Mouse (Mus musculus) left cerebral cortex, adult 2 months (tissue): ENCODE measurements around the gene Rps6ka2. TPM values are rescaled to one million over a fixed set of nuclear protein-coding genes. Genes with fewer than 3 reads are reported as not detected.

ENCODE experiments used
- DNase-seq, 2 experiments: peaks; one replicate each; pipeline ENCODE4 v3.0.0; 2021 to 2022; ENCODE audit warnings: low spot score in 2 of 2, mixed read lengths in 1 of 2; ENCODE audit errors: extremely low spot score in 1 of 2
- H3K27ac ChIP-seq: fragments of 200-600 bp; 2 replicates; pipeline ENCODE4 v1.8.1; 2022
- H3K4me3 ChIP-seq: fragments of 200-600 bp; 2 replicates; pipeline ENCODE4 v1.8.1; 2022
- CTCF ChIP-seq: fragments of 200-600 bp; IDR thresholded peaks from 2 replicates; pipeline ENCODE4 v1.8.1; 2022; ENCODE audit warnings: antibody characterized with exemption, mild to moderate bottlenecking, moderate library complexity
- intact Hi-C: fragments of 180-260 bp; cut with DNase I; formaldehyde crosslinking; loops from one replicate; pipeline ENCODE4 v1.15.1; 2025
- total RNA-seq, 2 experiments: library from RNA; stranded (reverse); gene quantifications; 2 replicates each; pipeline ENCODE4 v1.2.3; 2021

Gene Rps6ka2
- total RNA-seq, 2 experiments from 2014 or later, result 62.4 to 69.4 TPM

- intact Hi-C loops, result loop anchor here (2.0 kb wide), 1 partner anchor 38 kb away; no protein-coding TSS in a partner anchor
- DNase-seq, result no peak
- peak overlapping the region; percentile 81 for H3K27ac ChIP-seq
These were observed 62.5 kb downstream of the Rps6ka2 start for GRCm38 (mm10) chr17:7232400-7232799.

GRCm38 (mm10) chr17:7233197-7233596 lies 63.3 kb downstream of the Rps6ka2 start:
- Histone ChIP-seq H3K4me3 (no peak overlapping the region), H3K27ac (peak overlapping the region; percentile 81)
- intact Hi-C loops, result loop anchor here (2.0 kb wide), 1 partner anchor 38 kb away; no protein-coding TSS in a partner anchor
- peak; percentile 23 for TF ChIP-seq CTCF
- DNase-seq, result peak; percentile 49 to 53

More at GRCm38 (mm10) chr17:7232400-7232799, 62.5 kb downstream of the Rps6ka2 start:
- no peak overlapping the region for H3K4me3 ChIP-seq
- no peak for TF ChIP-seq CTCF

GRCm38 (mm10) chr17:7237706-7238105 lies 67.8 kb downstream of the Rps6ka2 start:
- no peak overlapping the region for H3K4me3 ChIP-seq
- TF ChIP-seq CTCF, result no peak
- no peak for DNase-seq
- intact Hi-C loops, result no loop called here
- H3K27ac ChIP-seq, result no peak overlapping the region

DNA sequence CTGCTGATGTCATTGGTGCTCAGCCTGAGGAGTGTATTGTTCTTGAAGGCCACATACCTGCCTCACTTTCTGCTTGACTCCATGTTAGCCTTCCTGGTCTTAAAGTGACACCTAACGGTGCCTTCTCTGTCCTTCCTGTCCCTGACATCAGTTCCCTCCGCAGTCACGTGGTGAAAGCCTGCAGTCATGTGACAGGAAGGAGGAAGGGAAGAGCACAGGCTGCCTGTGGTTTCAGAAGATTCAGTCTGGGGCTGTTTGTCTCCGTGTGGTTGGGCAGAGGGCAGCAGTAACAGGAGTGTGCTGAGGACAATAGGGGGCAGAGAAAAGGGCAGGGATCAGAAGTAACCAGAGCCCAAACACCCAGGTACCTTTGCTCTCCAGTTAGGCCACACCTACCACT lies 68.9 kb downstream of the Rps6ka2 start:
- intact Hi-C loops, result no loop called here
- no peak for TF ChIP-seq CTCF
- DNase-seq, result no peak
- no peak overlapping the region for H3K4me3 ChIP-seq
- H3K27ac ChIP-seq, result no peak overlapping the region

- no peak for DNase-seq
- no peak for TF ChIP-seq CTCF
- Histone ChIP-seq H3K27ac (no peak overlapping the region), H3K4me3 (no peak overlapping the region)
- intact Hi-C loops, result no loop called here
These were observed 70.6 kb downstream of the Rps6ka2 start for GRCm38 (mm10) chr17:7240526-7240925.

GRCm38 (mm10) chr17:7245078-7245477 lies 75.2 kb downstream of the Rps6ka2 start:
- Histone ChIP-seq H3K27ac (no peak overlapping the region), H3K4me3 (no peak overlapping the region)
- intact Hi-C loops, result no loop called here
- DNase-seq, result no peak
- TF ChIP-seq CTCF, result peak; percentile 31

DNA sequence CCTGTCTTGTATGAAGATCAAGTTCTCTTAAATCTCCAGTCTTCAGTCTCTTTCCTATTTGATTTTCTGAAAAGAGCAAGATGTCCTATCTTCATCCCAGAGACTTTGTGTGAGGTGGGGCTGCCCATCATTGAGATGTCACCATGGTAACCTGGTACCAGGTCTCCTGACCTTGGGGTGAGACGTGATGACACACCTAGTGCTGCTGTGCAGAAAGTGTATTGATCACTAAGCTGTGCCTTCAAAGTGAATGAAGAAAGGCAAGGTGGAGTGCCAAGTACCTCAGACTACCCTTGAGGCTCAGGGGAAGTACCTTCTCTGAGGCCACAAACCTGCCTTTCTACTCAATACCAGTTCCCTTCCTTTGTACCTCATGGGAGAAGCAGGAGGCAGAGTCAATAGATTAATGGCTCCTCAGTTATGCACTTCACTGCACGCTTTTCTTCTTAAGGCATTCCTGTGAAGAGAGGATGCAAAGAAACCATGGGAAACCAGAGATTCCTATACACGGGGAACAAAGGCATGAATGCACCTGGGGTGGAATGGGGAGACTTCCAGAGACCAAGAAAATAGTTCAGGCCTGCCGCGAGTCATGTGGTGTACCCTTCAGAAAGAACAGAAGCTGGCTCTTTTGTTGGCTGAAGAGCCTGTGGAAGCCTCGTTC lies 77.1 kb downstream of the Rps6ka2 start:
- TF ChIP-seq CTCF, result no peak
- DNase-seq, result no peak
- Histone ChIP-seq H3K27ac (no peak overlapping the region), H3K4me3 (no peak overlapping the region)
- intact Hi-C loops, result no loop called here

DNA sequence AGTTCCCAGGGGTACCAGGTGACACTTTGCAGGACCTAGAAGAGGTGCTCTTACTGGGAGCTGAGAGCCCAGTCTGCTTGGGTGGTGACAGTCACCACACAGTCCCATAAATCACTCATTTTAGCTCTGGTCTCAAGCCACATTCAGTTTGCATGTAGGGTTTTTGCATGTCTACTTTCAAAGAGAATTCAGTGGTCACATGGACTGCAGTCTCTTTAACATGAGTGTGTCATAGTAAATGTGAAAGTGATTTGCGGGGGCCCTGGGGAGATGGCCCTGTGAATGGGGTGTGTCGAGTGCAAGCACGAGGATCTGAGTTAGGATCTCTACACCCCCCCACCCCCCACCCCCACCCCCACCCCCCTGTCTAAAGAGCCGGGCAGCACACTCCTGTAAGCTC lies 80.5 kb downstream of the Rps6ka2 start:
- H3K27ac ChIP-seq, result no peak overlapping the region

DNA sequence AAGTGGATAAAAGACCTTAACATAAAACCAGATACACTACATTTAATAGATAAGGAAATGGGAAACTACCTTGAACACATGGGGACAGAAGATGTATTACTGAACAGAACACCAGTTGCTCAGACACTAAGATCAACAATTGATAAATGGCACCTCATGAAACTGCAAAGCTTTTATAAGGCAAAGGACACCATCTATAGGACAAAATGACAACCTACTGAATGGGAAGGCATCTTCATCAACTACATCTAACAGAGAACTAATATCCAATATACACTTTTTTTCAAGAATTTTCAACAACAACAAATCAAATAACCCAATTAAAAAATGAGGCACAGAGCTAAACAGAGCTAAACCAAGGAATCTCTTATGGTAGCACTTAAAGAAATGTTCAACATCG lies 87.3 kb downstream of the Rps6ka2 start:
- no peak for DNase-seq

More for the DNA sequence above, 80.5 kb downstream of the Rps6ka2 start:
- no peak for TF ChIP-seq CTCF
- DNase-seq, result no peak
- intact Hi-C loops, result no loop called here
- no peak overlapping the region for H3K4me3 ChIP-seq

DNA sequence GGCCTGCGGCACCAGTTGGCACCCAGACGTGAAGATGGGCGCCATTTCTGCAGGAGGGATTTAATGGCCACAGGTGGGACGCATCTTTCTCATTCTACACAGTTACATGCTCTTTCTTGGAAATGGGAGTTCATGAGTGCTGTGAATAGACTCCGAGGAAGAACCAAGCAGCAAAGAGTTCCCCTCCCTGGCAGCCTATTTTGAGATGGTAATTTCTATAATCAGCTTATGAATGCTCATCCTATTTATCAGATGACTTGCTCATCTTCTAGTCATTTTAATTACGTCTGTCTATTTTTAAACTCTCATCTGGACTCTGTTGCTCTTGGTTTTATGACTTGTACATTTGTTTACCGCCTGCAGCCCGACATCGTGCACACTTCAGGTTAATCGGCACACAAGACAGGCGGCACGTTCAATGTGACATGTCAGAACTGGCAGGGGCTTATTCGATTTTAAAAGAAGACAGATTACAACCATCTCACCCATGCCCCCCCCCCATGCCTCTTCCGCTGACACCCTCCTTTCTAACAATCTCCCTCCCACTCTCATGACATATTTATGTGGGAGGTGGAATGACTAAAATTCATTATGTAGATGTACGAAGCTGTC lies 88.9 kb downstream of the Rps6ka2 start:
- Histone ChIP-seq H3K27ac (no peak overlapping the region), H3K4me3 (no peak overlapping the region)
- intact Hi-C loops, result no loop called here
- DNase-seq, result no peak
- TF ChIP-seq CTCF, result no peak

More for the DNA sequence above, 87.3 kb downstream of the Rps6ka2 start:
- Histone ChIP-seq H3K4me3 (no peak overlapping the region), H3K27ac (no peak overlapping the region)
- intact Hi-C loops, result no loop called here
- TF ChIP-seq CTCF, result peak; percentile 11; the same call in 1 of the 2 replicates

DNA sequence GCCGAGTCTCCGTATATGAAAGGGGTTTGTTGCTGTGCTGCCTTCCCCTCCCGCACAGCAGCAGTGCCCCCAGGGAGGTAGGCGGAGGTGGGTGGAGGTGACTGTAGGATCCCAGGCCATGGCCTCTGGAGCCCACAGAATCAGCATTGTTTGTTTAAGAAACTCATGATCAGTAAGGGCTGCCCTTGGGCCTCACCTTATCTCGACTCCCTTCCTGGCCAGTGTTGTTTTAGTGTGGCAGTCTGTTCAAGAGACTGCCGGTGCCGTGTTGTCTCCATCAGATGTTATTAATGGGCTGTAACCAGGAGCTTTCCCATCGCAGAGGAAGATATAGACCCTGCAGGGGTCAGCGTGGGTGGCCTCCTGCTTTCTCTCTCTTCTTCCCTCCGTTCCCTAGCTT lies 90.4 kb downstream of the Rps6ka2 start:
- no peak for TF ChIP-seq CTCF
- no peak for DNase-seq
- Histone ChIP-seq H3K4me3 (no peak overlapping the region), H3K27ac (no peak overlapping the region)
- intact Hi-C loops, result no loop called here

GRCm38 (mm10) chr17:7262056-7262455 lies 92.1 kb downstream of the Rps6ka2 start:
- no peak overlapping the region for H3K4me3 ChIP-seq
- intact Hi-C loops, result no loop called here
- TF ChIP-seq CTCF, result no peak
- DNase-seq, result no peak
- H3K27ac ChIP-seq, result no peak overlapping the region

DNA sequence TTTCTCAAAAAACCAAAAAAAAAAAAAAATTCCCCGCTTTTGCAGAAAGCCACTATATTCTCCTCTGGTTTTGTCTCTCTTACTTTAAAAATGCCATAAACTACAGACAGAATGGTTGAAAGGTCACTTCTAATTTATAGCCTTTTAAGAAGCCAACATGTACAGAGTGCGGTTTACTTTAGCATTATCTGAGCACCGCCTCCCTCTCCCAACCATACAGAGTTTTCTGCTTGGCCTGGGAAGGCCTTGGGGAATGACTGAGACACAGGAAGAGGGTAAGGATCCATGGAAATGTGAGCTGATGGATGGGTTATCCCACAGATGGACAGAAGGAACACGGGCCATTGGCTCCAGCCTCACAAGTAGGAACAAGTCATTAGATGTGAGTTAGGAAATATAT lies 92.7 kb downstream of the Rps6ka2 start:
- no peak overlapping the region for H3K4me3 ChIP-seq

More for the DNA sequence above, 92.7 kb downstream of the Rps6ka2 start:
- H3K27ac ChIP-seq, result no peak overlapping the region
- TF ChIP-seq CTCF, result no peak
- intact Hi-C loops, result no loop called here
- DNase-seq, result no peak
